Mouse (Mus musculus) embryo, embryonic 10.5 days (tissue): Measurements from ENCODE around the gene Dpm3.

Experiments used
- DNase-seq: peaks from one replicate; pipeline ENCODE4 v3.0.0-alpha.2; 2015; ENCODE audit warnings: low spot score

Dpm3 gene

DNA sequence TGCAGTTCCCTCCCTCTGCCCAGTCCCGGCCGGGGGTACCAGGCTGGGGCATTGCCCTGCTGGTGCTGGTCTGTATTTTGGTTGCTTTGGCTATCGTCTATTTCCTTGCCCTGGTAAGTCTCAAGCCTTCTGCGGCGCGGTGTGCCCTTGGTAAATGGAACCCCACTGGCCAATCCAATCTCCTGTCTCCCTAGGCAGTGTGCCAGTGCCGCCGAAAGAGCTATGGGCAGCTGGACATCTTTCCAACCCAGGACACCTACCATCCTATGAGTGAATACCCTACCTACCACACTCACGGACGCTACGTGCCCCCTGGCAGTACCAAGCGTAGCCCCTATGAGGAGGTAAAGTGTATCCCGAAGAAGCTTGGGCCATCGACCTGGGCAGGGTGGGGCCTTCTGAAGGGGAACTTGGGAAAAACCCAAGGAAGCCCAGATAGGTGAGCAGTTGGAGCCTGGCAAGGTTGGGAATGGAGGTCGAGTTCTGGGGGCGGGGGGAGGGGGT lies 27.3 kb upstream of the Dpm3 start:
- no peak for DNase-seq

DNA sequence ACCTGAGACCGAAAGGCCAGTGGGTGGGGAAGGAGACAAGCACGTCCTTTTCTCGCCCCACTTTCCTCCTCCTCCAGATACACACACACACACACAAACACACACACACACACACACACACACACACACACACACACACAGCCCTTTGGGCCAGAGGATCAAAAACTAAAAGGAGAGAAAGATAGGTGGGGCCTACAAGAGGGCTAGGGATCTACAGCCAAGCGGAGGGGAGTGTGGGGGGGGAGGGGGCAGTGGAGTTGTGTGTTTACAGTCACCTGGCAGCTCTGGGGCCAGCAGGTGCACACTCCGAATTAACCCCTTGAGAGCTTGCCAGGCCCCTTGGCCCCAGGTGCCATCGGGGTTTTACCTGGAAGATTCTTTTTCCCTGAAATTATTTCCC lies 26.5 kb upstream of the Dpm3 start:
- DNase-seq: no peak

DNA sequence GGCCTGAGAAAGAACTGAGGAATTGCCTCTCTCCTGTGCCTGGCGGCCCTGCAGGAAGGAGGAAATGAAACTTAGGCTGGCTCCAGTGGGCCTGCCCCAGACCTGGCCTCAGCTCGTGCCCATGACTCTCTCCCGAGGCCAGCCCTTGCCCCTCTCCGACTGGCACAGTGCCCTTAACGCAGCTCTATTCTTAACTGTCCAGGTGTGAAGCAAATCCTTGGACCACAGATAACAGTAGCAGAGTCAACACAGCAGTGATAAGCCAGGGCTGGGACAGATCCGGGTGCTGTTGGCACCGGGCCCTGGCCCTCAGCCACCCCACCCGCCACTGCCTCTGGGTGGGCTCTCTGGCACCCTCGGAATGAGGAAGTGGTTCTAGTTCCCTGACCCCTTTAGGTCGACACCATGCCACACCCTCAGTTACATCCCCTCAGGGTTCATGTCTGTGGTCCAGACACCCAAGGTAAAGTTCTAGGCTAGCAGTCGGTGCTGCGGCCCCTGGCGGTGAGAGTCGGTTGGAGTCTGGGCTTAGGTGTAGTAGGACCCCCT lies 25.5 kb upstream of the Dpm3 start:
- no peak for DNase-seq

DNA sequence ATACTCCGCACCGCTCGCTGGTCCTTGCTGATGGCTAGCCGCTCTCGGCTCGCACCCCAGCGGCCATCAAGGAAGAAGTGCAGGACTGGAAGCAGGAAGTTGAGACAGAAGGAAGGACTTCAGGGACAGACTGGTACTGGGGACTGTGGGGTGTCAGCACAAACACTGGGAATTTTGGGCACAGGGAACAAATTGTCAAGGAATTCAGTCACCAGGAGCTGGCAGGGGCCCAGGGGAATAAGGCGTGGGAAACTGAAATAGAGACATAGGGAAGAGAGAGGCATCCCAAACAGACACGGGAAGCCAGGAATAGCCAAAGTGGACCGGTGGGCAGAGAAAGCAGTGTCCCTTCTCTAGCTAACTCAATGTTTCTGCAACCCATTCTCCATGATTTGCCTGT lies 22.6 kb upstream of the Dpm3 start:
- no peak for DNase-seq

DNA sequence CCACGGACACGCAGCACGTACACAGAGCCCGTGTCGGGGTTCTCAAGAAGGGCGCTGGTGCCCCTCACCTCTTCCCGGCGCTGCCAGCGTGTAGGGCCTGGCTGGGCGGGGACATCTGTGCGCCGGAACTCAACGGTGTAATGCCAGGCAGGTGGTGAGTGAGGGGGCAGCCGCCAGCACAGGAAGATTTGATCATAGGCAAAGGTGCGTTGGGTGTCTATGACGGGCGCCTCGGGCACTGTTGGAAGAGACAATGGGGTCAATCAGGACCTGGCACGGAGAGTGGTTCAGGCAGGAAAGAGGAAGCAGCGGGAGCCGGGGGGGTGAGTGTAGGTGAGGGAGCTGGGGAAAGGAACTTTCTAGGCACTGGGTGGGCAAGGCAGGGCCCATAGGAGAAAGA lies 21.5 kb upstream of the Dpm3 start:
- no peak for DNase-seq

DNA sequence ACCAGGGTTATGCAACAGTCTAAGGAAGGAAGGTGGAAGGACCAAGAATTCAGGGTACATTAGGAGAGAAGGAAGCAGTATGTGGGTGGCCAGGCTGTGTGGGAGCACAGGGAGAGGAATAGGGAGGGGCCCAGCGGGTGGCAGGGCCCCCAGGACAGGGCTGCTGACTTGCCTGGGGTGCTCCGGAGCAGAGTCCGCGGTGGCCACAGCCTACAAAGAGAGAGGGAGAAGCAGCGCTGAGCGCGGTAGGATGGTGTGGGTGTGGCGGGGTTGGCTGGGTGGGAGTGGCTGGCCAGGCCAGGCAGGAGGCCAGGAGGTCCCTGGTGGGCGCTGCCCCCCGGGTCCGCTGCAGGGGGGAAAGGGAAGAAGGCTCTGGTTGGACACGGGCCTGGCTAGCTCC lies 20.7 kb upstream of the Dpm3 start:
- no peak for DNase-seq

DNA sequence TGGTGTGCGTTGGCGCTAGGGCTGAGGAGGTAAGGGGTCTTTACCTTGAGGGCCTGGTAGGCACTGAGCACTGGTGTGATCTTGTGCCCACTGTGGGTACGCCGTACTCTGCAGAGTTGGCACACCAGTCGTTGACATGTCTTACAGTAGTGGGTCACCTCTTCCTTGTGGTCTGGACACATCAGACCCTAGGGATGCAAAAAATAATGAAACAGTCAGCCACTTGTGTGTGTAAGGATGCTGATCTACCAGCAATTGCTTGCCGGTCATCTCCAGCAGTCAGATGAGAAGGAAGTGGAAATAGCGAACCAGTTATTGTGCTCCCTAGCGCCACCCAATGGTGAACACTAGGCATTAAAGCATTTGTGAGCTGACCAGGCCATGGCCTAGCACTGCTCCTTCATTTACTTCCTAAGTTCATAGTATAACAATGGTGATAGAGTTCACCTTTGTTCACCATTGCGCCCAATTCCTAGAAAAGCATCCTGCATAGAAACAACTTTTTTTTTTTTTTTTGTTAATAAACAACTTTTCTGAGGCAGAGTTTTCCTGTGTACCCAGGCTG lies 16.7 kb upstream of the Dpm3 start:
- peak; percentile 70 for DNase-seq

DNA sequence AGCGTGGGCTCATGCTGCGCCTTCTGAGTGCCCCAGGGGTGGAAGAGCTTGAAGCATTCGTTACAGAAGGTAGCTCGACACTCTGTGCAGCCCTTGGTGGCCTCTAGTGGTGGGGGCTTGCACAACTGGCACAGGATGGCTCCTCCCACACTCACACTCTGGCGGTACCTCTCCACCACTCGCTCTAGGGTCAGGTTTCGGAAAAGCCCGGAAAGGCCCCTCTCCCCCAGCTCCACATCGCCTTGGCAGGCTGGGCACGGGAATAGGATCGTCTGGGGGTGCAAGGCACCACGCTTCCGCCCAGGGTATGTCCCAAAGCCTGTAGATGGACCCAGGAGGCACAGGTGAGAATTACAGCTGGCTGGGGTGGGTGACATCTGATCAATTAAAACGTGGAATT lies 15.5 kb upstream of the Dpm3 start:
- peak; percentile 81 for DNase-seq

DNA sequence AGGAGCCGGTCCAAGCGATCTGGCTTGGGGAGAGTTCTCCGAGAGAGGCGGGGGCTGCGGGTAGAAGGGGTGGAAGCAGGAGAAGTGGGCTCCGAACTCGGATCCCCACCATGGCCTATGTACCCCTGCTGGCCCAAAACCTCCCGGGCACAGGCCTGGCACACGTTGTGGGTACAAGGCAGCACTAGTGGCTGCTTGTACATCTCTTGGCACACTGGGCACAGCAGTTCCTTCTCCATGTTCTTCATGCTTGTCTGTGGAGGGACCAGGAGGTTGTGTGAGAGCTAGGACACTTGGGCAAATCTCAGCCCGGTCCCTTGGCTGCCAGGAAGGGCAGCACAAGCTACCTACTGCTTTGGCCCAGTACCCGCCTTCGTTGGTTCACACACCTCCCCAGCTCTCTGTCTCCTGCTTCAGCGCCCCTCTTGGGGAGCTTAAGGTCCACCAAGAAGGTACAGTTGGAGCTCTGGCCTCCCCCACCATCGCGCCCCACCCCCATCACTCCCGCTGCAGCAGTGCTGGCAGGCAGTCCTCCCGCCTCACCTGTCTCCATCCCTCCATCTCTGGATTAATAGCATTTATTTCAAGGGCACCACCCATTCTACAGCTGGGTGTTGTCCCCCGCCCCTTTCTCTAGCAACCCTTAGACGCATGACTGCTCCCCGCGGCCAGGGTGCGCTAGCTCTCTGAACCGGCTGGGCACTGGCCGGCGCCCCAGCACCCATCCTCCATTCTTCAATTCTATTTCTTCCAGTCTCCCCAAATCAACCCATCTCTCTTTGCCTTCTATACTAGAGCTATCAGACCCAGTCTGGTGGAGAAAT lies 14.8 kb upstream of the Dpm3 start:
- peak; percentile 54 for DNase-seq

DNA sequence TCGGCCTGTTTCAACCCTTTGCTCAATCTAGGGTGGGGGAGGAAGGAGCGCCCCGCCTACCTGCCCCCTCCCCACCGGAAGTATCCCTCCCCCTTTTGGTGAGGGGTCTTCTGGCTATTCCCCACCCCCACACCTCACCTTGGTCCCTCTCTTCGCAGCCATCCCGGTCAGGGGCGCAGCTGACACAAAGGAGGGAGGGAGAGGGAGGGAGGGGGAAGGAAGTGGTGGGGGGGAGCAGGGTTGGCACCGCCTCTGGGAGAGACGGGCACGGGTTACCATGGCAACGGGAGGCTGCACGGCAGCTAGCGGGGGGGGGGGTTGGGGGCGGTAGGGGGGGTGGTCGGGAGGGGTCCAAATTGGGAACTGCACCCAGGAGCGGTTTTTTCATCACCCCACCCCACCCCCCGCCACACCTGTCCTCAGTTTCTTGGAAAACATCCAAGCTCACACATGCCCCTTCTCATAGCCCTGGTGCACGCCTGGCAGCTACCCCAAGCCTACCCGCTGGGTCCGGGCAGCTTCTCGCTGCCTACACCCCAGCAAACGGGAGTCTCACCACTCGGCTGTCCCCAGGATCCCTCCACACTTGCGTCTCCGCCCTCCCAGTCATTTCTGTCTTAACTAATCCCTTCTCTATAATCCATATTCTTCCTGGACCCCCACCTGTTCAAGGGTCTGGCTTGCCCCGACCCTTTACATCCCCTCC lies 14.0 kb upstream of the Dpm3 start:
- peak; percentile 64 for DNase-seq

DNA sequence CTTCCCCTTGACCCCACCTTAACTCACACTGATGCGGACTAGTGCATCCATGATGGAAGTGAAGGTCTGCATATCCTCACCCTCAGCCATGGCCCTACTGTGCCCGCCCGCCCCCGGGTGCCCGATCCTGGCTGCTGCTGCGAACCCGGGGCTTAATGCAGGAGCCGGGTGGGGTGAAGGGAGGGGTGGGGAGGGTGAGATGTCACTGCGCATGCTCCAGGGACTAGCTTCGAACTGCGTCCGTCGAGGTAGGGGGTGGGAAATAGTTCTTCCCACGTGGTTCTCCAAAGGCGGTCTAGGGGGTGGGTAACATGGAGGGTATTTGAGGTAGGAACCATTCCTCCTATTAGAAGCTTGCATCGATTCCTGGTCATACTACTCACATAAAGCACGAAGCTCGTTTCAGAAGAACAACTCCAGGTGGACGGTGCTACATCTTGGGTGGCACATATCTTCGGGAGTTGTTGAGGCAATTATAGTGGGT lies 13.4 kb upstream of the Dpm3 start, which contains the start of gene Krtcap2:
Gene Krtcap2 (plus strand): TSS at position 279 of the 484 bp plus-strand sequence.
- DNase-seq: peak; percentile 52

DNA sequence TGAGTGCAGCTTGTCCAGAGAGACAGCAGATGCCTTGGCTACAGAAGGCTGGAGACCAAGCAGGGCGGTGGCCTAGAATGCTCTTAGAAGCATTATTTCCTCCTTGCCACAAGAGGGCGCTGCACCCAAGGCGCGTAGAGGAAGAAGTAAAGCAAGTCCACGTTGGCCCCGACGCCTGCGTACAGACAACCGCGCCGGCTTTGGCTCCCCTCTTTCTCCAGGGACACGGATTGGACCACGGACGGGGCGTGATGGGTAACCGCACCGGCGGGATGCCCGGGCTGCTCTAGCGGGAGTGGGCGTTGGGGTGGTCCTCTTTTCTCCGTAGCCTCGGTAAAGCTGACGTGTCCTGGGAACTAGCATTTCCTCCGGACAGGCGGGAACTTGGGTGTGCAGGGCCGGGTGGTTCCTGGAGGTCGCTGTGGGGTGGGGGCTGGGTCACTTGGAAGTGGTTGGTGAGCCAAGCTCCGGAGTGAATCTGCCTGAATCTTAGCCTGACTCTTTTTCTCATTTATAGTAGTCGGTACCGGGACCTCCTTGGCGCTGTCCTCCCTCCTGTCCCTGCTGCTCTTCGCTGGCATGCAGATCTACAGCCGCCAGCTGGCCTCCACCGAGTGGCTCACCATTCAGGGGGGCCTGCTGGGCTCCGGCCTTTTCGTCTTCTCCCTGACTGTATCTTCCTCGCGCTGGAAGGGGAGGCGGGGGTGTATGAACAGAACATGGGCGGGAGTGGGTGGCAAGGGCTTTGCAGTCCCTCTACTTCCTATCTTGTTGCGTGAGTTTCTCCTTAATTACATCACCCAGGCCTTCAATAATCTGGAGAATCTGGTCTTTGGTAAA lies 12.7 kb upstream of the Dpm3 start, which contains the start of gene Trim46:
Gene Trim46 (minus strand): TSS at position 49 of the 840 bp plus-strand sequence.
- DNase-seq: peak; percentile 95

DNA sequence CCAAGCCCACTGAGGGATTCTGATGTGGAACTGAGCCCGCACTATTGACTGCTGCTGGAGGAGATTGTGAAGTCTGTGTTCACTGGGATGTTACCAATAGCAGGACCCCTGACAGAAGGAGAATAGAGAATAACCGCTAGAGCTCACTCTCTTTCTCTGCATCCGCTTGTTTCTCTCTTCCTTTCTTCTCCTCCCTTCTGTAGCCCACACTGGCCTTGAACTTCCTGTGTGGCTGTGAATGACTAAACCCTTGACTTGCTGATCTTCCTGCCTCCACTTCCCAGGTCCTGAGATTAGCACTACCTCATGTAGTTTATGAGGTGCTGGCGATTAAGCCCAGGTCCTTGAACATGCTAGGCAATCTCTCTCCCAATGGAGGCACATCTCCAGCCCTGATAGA lies 11.7 kb upstream of the Dpm3 start:
- no peak for DNase-seq

DNA sequence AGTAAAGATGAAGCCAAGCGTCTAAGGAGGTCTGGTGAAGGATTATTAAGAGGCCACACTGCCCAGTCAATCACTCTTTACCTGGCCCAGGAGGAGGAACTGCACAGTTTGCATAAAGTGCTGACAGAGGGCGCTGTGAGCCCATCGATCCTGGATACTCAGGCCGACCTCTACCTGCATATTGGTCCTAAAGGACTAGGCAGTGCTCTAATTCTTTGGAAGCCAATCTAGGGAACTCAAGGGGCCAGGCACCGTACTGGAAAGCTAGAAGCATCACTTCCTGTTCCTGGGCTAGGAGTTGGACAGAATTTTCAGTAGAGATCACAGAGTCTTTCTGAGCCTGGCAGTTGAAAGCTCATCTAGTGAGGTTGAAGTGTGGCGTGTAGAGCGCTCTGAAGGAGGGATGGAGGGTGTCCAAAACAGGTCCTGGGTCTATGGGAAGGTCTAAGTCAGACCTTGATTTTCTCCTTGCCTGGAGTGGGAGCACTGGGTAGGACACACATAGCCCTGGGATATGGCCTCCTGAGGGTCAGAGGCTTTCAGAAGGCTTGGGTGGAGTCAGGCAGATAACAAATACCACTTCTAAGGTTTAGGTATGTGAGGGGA lies 8.6 kb upstream of the Dpm3 start:
- DNase-seq: peak; percentile 74

DNA sequence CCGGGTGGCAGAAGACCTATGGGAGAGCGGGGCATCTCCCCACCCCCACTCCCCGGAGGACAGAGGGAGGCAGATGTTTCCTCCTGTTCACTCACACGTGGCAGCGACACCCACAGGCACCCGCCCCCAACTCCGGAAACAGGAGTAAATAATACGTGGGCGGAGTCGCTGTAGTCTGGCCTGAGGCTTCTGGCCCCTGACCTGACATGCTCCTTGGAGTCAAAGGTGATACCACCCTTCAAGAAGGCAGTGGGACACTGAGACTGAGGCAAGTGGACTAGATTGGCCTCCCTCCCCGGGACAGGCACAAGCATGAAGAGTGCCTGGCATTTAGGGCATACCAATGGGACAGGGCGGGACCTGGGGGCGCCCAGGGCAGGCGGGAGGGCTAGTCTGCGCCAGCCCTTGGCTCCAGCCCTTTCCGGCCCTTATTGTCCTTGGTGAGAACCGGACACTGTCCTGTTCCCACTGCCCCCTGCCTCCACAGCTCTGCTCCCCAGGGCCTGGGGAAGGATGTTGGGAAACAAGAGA lies 7.7 kb upstream of the Dpm3 start:
- DNase-seq: peak; percentile 78

DNA sequence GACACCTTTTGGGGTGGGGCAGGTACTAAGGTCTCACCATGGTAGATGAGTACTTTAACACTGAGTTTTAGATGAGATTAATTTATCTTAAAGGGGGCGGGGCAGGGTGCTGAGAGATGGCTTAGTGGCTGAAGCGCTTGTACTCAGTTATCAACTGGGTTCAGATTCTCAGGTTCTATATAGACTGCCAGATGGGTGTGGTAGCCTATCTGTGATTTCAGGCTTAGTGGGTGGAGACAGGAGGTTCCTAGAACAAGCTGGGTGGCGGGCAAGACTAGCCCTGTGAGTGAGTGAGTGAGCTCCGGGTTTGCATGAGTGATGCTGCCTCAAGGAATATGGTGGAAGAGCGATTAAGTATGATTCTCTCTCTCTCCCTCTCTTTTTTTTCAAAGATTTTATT lies 4.2 kb upstream of the Dpm3 start:
- no peak for DNase-seq

DNA sequence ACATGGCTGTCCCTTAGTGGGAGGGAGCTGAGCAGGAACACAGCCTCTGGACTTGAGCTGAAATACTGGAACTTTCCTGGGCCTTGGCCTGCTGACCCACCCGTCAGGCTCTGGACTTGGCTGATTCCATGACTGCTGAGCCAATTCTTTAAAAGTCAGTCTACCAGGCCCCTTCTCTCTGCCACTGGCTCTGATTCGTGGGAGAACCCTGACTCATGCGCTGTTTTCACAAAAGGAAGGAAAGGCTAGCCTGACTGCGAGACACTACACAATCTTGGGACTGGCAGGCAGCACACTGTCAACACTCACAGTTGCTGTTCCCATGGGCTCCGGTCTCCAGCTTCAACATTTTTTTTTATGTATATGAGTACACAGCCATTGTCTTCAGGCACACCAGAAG lies 3.0 kb upstream of the Dpm3 start:
- no peak for DNase-seq

DNA sequence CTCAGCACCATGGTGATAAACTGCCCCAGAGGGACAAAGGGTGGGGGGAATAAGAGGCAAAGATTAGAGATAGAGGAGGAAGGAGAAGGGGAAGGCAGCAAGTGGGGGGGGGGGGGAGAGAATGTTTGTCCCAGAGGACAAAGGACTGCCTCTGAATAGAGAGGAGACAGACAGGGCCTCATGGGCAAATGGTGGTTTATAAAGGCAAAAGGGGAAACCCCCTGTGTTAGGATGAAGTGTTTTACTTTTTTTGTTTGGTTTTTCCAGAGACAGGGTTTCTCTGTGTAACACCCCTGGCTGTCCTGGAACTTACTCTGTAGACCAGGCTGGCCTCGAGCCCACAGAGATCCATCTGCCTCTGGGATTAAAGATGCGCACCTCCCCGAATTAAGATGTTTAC lies 1.1 kb downstream of the Dpm3 start:
- no peak for DNase-seq

DNA sequence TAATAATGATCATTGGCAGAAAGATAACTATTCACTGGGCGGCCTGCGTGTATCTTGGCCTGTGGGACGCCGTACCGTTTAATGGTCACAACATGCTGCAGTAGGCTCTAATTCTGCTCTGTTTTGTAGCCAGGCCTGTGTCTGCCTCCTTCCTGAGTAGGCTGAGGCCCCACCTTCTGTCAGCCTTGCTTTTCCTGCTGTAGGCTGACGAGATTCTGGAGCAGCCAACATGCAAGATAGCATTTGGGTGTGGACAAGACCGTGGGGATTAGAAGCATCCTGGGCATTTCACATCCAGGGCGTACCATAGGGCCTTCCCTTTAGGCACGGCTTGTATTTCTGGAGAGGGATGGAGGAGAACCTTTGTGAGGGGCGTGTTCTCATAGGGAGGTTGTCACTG lies 3.3 kb downstream of the Dpm3 start:
- DNase-seq: no peak

DNA sequence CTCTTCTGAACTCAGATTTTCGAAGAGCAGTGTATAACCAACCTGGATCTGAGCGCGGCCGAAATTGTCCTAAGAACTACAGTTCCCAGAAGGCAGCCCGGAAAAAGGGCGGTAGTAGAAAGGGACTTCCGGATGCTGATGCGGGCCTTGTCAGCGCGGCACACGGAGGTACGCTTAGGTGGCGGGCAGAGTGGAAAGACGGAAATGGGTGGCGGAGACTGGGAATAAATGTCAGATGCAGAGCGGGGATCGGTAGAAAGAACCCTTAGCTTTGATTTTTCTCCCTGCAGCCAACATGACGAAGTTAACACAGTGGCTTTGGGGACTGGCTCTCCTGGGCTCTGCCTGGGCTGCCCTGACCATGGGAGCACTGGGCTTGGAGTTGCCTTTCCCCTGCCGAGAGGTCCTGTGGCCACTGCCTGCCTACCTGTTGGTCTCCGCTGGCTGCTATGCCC lies 7.3 kb downstream of the Dpm3 start:
- DNase-seq: peak; percentile 94

DNA sequence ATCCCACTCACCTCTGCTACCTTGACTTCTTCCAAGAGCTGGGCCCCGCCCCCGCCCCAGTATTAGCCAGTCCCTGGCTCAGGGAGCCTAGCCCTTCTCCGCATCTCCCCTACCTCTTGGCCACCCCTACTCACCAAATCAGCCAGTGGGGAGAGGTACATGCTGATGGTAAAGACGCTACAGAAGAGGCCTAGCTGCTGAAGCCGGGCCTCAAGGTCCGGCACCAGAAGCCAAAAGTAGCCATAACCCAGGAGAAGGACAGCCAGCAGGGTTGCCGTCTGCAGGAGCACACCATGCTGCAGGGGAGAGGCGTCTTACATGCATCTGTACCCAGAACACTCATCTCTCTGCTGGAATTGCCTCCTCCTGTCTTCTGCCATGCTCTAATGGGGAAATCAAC lies 9.8 kb downstream of the Dpm3 start:
- no peak for DNase-seq
